Mouse (Mus musculus): ENCODE data around the gene Hnrnpul2. TPM values are rescaled to one million over a fixed set of nuclear protein-coding genes. Genes with fewer than 3 reads are reported as not detected.
"Not testable (repeated sequence)": the region's sequence is repeated elsewhere in the genome, so short reads cannot be mapped to it uniquely, and the experiment has no call there.

The Hnrnpul2 gene
- total RNA-seq, 2 experiments from 2014 or later = 51.0 to 56.3 TPM

DNA sequence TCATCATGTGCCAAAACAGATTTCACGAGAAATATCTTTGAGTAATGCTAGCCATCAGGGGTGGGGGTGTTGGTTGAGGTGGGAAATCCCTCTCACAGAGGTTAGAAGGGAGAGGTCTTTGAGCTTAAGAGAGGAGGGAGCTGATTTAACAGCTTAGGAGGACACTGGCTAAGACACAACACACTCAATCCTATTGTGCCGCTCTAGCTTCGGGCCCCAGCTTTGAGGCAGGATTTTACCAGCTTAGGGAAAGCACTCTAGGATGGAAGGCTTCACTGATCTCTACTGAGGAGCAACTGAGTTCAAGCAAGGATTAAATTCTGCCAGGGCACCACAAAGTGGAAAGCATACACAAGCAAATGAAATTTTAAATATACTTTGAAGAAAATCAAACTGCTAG, 2.8 kb upstream of the Hnrnpul2 start:
- DNase-seq = no peak
- intact Hi-C loops (cut with DNase I) = no loop called here

GRCm38 (mm10) chr19:8818301-8818798, 1.5 kb upstream of the Hnrnpul2 start:
- intact Hi-C loops (cut with DNase I) = loop anchor here (2.0 kb wide), 1 partner anchor 16 kb away; the partner anchor contains the start of gene Zbtb3
- no peak for DNase-seq

- intact Hi-C loops (cut with DNase I) = loop anchor here (2.0 kb wide), 1 partner anchor 16 kb away; the partner anchor contains the start of gene Zbtb3
Observed at GRCm38 (mm10) chr19:8818801-8819595, 812 bp upstream of the Hnrnpul2 start, which contains the start of gene Ttc9c. Ttc9c (minus strand) TSS chr19:8819333.

GRCm38 (mm10) chr19:8820424-8820956, 680 bp downstream of the Hnrnpul2 start:
- no peak for DNase-seq
- intact Hi-C loops (cut with DNase I) = loop anchor here (2.0 kb wide), 1 partner anchor 16 kb away; the partner anchor contains the start of gene Bscl2

More at GRCm38 (mm10) chr19:8818801-8819595, 812 bp upstream of the Hnrnpul2 start, which contains the start of gene Ttc9c:
- DNase-seq = peak; percentile 97 to 98

GRCm38 (mm10) chr19:8821146-8821545, 1.3 kb downstream of the Hnrnpul2 start:
- intact Hi-C loops (cut with DNase I) = loop anchor here (2.0 kb wide), 1 partner anchor 16 kb away; the partner anchor contains the start of gene Bscl2
- DNase-seq = no peak

GRCm38 (mm10) chr19:8822696-8823095, 2.9 kb downstream of the Hnrnpul2 start:
- intact Hi-C loops (cut with DNase I) = no loop called here
- no peak for DNase-seq

- no peak for DNase-seq
- intact Hi-C loops (cut with DNase I) = no loop called here
Observed at GRCm38 (mm10) chr19:8829660-8830059, 9.8 kb downstream of the Hnrnpul2 start, which contains the start of gene AC129217.1. AC129217.1 (plus strand) TSS chr19:8829773.

DNA sequence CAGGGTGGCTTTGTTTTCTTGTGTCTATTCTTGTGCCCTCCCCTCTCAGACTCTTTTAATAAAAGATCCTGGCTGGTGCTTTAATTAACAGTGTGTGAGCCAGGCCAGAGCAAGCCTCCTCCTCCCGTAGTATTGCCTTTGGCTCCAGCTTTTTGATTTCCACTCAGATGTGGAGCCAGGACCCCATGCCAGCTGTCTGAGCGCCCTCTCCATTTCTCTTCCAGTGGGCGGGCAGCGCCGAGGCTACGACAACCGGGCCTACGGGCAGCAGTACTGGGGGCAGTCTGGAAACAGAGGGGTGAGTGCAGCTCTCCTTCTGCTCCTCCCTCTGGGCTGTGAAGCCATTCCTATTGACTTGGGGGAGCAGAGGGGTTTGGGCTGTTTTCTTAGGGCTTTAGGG, 10.9 kb downstream of the Hnrnpul2 start:
- intact Hi-C loops (cut with DNase I) = no loop called here
- DNase-seq = no peak

GRCm38 (mm10) chr19:8831262-8831661, 11.5 kb downstream of the Hnrnpul2 start:
- intact Hi-C loops (cut with DNase I) = no loop called here
- DNase-seq = no peak

DNA sequence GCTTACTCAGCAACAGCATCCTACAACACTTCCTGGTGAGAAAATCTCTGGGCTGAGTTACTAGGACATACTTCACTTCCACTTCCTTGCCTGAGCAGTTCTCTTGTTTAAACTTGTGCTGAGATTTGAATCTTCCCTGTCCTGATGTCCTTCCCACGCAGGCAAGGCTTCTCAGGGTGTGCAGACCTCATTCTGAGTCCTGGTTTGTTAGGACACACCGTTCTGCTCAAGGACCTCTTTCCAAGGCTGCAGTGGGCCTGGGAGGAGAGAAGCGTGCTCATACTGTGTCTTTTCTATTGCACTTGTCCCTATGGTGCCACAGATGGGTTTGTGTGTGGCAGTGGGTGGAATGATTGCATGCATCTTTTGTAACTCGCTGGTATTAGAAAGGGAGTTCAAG, 13.2 kb downstream of the Hnrnpul2 start:
- DNase-seq = no peak
- intact Hi-C loops (cut with DNase I) = no loop called here

GRCm38 (mm10) chr19:8836327-8836726, 16.5 kb downstream of the Hnrnpul2 start:
- not testable (repeated sequence) for DNase-seq
- intact Hi-C loops (cut with DNase I) = loop anchor here (2.0 kb wide), 1 partner anchor 16 kb away; the partner anchor contains the start of gene Hnrnpul2

DNA sequence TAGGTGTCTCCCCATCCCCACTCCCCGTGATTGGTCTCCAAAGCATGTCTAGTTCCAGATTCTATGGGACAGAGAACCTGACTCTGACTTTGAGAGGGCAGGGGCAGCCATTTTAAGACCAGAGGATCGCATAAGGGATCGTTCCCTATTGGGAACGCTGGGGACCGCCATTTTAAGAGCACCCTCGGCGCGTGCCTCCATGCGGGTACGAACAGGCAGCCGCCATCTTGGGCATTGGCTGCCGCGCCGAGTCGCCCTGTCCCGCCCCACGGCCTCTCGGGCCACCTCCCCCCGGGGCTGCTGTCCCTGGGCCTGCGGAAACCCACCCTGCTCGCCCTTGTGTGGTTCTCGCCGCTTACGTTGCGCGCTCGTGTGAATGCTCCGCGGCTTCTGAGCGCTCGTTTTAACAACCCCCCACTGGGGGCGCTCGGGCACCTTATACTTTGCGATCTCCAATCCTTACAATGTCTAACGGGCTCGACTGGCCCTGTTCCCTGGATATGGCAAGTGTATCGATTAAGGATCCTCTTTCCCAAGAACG, 17.5 kb downstream of the Hnrnpul2 start, which contains the start of gene Bscl2:
Gene Bscl2, plus strand, starts transcription at position 217 of the 541 bp plus-strand sequence.
- peak; percentile 89 to 90 for DNase-seq
- intact Hi-C loops (cut with DNase I) = loop anchor here (2.0 kb wide), 1 partner anchor 17 kb away; the partner anchor contains the start of gene Hnrnpul2

DNA sequence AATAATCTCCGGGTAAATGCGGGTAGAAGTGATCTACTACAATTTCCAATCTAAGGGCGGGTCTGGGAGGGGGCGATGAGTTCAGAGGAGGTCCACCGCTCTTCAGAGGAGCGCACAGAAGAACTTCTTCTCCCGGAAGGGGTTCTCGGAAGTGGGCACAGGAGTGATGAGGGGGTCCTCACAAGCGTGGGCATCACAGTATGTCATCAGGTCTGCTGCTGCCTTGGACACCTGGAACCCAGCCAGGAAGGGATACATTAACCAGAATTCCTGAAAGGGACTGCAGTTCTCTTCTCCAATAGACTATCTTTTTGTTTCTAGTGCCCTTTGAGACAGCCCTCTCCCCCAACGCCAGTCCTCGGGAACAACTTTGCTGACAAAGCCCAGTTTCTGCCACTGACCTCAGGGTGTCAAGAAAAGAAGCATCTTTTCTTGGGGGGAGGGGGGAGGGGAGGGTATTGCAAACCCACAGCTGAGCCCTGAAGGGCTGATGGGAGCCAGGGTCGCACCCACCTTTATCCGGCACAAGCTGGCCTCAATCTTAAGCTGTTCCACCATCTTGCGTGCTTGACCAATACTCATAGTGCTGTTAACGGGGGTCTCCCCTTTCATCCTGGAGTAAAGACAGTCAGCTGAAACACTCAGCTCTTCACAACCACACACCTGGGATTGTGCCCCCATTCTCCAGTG, 18.4 kb downstream of the Hnrnpul2 start:
- peak; percentile 40 to 61 for DNase-seq
- intact Hi-C loops (cut with DNase I) = no loop called here

DNA sequence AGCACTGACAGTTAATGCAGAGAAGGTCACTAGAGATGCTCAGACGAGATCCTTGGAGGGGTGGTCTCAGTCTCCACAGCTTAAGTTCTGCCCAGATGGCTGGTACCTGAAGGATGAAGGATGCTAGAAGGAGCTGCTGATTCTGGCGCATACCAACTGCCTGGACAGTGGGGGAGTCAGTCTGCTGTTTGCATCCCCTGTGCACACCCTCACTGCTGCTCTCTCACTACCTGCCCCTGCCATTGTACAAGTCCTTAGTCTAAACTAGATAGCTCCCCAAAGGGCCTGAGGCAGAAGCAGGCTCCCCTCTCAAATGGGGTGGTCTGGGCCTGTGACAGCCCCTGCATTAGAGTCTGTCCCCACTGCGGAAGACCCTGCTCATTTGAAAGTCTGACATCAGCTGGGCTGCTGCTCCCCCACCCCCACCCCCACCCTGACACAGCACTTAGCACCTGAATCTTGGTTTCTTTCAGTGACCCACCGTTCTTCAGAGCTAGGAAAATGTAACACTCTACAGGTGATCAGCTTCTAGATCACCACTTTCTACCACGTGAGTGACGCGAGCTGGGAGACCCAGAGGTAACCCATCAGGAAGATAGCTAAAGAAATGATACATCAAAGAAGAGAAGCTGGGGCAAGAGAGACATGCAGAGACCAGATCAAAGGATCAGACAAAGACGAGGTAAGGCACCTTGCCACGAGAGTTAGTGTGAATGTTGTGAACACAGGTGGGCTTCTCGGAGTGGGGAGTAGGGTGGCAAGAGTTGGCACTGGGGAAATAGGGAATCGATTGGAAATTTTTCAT, 19.5 kb downstream of the Hnrnpul2 start, which contains the start of gene Gng3:
Gene Gng3, minus strand, starts transcription at position 92 of the 805 bp plus-strand sequence.
- intact Hi-C loops (cut with DNase I) = no loop called here
- DNase-seq = no peak

DNA sequence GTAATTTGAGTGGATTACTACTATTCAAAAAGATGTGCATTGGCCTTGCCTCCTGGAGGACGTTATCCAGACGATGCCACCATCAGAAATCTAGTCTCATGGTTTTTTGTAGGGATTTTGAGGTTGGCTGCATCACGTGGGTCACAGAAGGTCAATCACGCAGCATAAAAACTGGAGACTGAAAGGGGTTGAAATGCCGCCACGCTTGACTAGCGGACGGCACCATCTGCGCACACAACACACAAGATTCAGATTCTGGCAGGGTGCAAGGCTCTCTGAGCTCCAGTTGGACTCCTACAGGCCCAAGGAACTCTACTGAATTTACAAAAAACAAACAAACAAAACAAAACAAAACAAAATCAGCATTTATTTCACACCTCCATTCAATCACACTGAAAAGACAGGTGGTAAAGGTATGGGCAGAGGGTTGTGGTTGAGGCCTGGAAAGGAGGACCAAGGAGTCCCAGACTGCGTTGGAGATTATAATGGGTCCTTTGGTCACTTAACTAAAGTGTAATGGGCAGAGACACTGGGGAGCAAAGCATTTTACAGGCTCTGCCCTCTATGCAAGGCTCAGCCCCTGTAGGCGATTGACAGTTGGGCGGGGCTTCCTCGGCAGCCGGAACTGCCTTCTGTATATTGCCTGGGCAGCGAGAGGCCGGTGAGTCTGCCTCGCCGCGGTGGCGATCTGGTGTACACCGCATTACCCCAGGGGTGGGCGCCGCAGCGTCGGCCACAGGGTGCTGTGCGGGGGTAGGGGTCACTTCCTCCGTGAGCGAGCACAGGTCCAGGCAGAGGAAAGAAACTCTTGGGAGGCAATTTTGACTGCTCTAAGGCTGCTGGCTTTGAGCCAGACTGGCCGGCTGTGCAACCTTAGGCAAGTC, 20.3 kb downstream of the Hnrnpul2 start:
- intact Hi-C loops (cut with DNase I) = loop anchor here (5.0 kb wide), 1 partner anchor 137 kb away; no protein-coding TSS in a partner anchor

DNA sequence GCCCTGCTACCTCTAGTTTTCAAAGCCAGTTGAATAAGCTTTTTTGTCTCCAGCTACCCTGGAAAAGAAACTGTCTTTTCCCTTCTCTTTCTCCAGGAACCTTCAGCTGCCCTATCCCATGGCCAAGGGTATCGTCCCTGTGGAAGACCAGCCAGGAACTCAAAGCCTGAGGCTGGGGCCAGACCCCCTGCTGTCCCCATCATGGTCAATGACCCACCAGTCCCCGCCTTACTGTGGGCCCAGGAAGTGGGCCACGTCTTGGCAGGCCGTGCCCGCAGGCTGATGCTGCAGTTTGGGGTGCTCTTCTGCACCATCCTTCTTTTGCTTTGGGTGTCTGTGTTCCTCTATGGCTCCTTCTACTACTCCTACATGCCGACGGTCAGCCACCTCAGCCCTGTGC, 21.2 kb downstream of the Hnrnpul2 start:
- DNase-seq = no peak
- intact Hi-C loops (cut with DNase I) = loop anchor here (5.0 kb wide), 1 partner anchor 136 kb away; no protein-coding TSS in a partner anchor

More for the DNA sequence above, 20.3 kb downstream of the Hnrnpul2 start:
- peak; percentile 83 for DNase-seq

GRCm38 (mm10) chr19:8842961-8843360, 23.2 kb downstream of the Hnrnpul2 start:
- intact Hi-C loops (cut with DNase I) = loop anchor here (5.0 kb wide), 1 partner anchor 134 kb away; no protein-coding TSS in a partner anchor
- DNase-seq = no peak

Data from heart, postnatal 10 days (tissue).